Mouse (Mus musculus): ENCODE results near the gene Epha2.

Gene Epha2

DNA sequence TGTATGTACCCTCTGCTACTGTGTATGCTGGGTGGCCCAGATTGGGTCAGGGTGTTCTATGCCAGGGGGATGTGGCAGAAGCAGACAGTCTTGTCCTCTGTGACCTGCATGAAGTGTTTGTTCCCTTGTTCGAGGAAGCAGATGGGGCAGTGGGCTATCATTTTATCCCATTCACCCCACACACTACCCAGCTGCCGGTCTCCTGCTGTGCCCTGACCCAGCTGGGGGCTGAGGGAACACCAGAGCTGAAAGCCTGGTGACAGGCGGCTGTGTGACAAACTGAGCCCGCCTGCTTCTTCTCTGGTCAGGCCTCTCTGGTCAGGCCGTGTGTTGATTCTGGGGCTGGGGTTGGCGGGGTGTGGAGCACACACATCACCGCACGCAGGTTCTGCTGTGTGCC lies 5.0 kb downstream of the Epha2 start:
- no peak for DNase-seq

DNA sequence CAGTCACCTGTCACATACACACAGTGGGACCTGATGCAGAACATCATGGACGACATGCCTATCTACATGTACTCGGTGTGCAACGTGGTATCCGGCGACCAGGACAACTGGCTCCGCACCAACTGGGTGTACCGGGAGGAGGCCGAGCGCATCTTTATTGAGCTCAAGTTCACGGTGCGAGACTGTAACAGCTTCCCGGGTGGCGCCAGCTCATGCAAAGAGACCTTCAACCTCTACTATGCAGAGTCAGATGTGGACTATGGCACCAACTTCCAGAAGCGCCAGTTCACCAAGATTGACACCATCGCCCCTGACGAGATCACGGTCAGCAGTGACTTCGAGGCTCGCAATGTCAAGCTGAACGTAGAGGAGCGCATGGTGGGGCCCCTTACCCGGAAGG lies 7.3 kb downstream of the Epha2 start:
- DNase-seq = peak; percentile 67

DNA sequence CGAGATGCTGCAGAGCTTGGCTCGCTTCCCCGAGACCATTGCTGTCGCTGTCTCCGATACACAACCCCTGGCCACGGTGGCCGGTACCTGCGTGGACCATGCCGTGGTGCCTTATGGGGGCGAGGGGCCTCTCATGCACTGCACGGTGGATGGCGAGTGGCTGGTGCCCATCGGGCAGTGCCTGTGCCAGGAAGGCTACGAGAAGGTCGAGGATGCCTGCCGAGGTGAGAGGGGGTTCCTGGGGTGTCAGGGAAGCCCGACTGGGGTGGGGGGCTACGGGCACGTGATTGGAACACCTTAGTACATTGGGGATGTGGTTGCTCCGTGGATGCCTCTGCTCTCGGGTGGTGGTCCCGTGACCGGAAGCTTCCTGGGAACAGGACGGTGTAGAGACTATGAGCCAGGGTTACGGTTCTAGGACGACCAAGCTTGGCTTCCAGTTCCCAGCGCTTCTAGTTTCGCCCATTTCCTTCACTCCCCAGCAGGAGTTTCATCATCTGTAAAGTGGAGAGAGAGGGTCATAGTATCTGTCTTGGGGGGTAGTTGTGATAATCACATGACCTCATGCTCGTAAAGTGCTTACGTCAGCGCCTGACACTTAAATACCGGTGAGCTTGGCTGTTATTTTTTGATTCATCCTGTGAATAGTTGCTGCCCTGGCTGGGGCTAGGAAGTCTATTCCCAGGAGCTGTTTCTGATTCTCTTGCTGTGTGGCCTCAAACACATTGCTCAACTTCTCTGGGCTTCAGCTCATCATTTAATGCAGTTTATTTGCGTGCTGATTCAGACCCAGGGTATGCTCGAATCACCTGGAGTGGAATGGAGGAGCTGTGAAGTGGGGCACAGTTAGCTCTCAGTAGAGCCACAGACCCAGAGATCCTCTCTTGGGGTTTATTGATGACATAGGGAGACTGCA lies 8.1 kb downstream of the Epha2 start:
- DNase-seq = no peak

DNA sequence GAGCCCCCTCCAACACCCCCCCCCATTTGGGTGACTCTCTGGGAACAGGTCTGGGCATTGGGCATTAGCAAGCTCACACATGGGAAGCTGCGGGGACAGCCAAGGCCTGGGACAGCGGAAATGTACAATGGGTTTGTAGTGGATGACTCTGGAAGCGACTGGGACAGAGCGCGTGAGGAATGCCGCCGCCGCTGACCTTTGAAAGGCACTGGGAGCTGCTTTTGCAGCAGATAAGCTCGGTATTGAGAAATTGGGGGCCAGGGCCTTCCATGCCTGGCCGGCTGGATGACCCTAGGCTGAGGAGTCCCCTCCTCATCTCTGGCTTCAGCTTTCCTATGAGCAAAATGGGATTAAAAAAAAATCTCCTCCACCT lies 8.7 kb downstream of the Epha2 start:
- DNase-seq = no peak

DNA sequence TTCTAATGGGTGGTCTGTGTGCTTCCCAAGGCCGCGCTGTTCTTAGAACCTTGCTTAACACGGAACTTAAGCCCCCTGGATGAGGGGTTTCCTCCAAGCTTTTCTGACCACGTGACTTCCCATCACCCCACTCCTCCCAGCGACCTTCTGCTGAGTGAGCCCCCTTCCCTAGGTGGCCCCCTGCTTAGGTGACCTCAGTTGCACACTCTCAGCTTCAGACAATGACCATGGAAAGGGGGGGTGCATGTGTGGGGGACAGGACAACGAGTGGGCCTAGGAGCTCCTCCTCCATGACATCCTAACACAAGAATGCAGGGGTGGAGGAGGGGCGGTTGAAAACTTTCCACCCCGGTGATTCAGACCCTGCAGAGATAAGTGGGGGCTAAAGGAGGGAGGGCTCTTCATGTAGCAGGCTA lies 9.2 kb downstream of the Epha2 start:
- peak; percentile 52 for DNase-seq

DNA sequence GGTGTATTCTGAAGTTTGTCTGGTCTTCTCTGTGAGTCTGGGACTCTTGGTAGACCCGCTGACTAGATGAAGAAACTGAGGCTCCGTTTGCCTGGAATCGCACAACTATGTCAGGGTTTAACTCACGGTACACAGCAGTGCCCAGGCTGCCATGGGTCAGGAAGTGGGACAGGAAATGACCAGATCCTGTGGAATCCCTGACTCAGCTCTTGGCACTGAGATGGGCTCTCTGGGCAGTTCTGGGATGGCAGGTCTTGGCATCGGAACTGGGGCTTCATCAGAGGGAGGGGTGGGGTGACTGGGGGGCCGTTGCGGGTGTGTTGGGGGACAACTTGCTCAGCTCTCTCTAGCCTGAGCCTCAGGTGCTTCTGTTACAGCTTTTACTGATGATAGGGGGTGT lies 10.0 kb downstream of the Epha2 start:
- DNase-seq = peak; percentile 68

DNA sequence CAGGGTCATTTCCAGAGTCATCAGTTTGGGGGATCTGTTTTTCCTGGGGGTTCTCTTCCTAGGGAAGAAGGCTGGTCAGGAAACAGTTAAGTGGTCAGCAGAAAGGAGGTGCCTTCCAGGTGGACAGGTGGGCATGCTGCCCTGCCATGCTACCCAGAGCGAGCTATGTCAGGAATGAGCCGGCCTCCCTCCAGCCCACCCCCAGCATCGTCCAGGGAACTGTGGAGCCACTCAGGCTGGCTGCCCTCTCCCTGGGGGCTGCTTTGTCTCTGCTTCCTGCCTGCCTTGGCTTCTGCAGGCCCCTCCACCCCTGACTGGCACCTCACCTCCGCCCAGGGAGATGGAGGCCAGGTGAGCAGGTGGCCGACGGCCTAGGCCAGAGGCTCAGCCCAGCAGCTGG lies 10.5 kb downstream of the Epha2 start:
- no peak for DNase-seq

DNA sequence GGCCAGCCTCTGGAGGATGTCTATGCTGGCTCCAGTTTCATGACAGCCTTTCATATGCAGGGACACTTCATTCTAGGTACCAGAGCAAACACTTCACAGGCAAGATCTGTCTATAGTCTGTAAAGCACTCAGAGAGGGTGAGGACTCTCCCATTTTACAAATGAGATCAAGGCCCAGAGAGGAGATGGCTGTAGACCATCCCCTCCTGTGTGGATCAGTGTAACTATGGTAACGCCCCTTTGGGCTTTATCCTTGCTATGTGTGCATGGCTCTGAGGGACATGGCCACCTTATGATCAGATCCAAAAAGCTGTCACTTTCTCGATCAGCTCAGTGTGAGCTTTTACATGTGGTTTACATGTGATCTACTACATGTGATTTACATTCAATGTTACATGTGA lies 10.9 kb downstream of the Epha2 start:
- DNase-seq = no peak

DNA sequence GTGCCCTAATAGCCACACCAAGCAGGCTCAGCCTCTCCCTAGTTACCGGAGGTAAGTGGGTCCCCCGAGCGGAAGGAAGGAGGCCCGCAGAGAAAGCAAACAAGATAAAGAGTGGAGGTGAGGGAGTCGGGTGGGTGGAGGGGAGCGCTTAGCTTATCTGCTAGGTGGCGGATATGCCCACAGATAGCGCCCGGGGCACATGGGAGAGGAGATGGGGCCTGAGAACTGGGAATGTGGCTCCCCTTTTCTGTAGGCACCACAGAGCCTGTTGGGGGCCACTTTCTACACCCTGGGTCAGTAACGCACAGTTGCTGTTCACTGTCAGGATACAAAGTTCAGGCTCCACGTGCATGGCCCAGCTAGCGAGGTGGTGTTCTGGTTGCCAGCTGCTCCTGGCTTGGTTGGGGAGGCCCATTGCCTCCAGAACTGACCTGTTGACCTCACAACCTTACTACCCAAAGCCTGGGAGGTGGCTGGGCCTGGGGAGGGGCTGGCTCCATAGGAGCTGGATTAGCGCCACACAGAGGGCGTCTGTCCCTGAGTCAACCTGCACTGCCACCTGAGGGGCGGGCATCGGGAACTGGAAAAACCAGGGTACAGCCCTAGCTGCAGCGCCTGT lies 11.6 kb downstream of the Epha2 start:
- DNase-seq = peak; percentile 61

DNA sequence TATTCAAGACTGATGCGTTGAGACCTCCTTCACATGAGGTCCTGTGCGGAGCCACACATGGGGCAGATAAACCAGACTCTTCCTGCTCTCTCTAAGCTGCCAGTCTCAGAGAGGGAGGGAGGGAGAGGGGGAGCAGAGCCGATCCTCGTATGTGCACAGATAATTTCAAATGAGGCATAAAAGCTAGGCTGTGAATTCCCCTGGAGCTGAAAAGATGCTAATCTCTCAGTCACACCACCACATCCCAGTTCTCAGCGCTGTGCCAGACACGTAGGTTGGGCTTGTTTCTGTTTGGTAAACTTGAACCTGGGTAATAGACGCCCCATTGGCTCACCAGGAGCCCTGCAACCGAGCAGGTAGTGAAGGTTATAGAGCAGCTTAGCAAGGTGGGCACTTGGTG lies 12.4 kb downstream of the Epha2 start:
- DNase-seq = no peak

DNA sequence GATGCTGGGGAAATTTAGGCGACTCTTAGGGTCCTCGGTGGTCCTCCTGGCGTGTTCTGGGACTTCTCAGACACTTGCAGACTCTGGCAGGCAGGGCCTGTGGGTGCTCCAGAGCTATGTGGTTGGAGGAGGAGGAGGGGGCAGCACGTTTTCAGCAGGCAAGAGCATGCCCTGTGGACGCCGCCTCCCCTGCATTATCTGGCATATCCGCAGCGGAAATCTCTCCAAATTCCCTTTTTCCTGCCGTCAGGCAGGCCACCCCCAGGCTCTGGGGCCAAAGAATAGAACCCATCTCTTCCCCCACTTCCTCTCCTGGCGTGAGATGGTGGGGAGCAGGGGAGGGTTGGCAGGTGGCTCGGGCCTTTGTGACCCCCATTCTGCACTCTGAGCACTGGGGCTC lies 12.9 kb downstream of the Epha2 start:
- no peak for DNase-seq

DNA sequence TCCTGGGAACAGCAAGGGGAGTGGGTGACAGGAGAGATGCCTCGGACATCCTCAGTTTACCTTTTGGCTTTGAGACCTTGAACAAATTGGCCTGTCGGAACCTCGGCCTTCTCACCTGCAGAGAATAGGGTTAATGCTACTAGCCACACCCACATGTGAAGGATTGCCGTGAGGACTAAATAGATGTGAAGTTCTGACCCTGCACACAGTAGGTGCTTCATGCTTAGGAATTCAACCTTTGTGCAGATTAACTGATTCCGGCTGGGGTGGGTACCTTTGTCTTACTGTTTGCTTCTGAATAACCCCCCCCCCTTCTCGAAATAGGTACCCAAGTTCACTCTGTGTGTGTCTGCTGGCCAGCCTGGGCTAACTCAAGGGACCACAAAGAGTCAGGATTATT lies 13.7 kb downstream of the Epha2 start:
- DNase-seq = no peak

DNA sequence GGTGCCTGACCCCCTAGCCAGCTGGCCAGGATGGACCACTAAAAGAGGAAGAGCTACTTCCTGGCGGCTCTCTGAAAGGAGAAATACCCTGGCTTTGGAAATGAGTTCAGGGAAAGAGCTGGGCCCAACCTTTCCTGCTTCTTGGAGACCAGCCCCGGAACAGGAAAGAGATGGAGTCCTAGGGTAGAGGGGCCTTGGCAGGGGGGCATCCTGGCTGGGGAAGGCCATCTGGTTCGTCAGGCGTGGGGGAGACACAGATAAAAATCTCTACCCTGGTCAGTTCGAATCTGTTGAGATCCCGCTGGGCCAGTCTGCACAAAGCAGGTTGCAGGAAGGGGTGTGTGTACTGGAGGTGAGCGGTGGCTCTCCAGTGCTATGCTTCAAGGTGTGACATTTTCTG lies 15.0 kb downstream of the Epha2 start:
- DNase-seq = peak; percentile 37

DNA sequence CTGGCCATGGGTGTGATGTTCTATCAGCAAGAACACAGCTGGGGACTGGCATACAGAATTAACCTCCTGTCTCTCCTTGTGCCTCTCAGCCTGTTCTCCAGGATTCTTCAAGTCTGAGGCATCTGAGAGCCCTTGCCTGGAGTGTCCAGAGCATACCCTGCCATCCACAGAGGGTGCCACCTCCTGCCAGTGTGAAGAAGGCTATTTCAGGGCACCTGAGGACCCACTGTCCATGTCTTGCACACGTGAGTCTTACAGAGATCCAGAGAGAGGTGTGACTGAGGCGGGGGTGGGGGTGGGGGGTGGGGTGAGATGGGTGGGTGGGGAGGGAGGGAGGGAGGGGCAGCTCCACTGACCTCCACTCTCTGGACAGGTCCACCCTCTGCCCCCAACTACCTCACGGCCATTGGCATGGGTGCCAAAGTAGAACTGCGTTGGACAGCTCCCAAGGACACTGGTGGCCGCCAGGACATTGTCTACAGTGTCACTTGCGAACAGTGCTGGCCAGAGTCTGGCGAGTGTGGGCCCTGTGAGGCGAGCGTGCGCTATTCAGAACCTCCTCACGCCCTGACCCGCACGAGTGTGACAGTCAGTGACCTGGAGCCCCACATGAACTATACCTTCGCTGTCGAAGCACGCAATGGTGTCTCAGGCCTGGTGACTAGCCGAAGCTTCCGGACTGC lies 15.6 kb downstream of the Epha2 start:
- peak; percentile 43 for DNase-seq

DNA sequence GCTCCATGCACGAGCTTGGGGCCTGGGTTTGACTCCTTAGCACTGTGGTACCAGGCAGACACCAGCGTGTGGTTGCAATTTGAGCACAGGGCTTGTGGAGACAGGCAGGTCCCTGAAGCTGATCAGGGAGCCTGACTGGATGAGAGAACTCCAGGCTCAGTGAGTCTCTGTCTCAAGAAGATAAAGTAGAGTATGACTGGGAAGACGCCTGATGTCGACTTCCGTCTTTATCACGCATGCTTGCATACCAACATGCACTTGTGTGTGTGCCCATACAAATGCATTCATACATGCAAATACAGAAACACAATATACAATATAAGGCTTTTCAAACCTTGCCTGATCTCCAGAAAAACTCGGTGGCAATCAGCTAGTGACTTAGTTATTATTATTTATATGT lies 16.9 kb downstream of the Epha2 start:
- DNase-seq = no peak

DNA sequence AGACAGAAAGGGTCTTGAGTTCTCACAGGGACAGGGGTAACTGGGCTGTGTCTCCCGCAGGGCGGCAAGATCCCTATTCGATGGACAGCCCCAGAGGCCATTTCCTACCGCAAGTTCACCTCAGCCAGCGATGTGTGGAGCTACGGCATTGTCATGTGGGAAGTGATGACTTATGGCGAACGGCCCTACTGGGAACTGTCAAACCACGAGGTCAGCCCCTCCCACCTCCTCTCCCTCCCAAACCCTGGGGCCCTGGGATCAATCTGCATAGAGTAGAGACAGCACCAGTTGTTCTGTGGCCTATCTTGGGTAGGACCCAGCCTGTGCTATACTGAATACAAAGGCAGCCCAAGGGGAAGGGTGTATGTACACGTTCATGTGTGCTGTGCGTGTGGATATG lies 21.5 kb downstream of the Epha2 start:
- no peak for DNase-seq

DNA sequence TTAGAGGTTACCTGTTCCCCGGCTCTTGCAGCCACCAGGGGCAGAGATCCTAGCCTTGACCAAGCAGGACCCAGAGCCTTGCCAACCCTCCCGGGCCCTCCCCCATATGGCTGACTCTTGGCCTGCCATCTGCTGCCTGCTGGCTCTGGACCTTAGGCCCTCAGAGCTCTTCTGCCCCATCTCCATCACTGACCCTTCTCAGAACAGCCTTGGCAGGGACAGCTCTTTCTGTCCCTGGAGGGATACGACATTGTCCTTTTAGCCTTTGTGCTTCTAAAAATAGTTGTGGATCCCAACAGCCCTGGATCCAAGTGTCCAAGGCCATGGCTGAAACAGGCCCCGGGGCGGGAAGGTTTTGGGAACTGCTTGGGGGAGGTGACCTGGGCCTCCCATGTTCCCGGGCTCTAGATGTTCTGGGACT lies 23.7 kb downstream of the Epha2 start:
- peak; percentile 40 for DNase-seq

DNA sequence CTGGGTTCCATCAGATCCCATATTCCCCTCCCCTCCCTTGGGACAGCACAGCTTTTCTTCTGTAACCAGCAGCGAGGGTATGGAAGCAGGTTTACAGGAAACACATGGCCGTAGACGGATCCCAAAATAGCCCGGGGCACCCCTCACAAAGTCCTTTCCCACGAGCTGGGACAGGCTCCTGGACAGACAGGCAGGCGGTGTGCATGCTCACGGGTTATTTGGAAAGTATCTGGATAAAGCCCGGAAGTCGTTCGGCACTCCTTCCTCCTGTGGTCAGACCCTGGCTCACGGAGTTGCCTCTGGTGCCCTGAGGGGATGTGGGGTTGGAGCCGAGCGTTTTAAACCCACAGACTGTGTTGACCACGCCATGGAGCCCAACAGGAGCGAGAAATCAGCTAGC lies 24.6 kb downstream of the Epha2 start:
- DNase-seq = peak; percentile 21

DNA sequence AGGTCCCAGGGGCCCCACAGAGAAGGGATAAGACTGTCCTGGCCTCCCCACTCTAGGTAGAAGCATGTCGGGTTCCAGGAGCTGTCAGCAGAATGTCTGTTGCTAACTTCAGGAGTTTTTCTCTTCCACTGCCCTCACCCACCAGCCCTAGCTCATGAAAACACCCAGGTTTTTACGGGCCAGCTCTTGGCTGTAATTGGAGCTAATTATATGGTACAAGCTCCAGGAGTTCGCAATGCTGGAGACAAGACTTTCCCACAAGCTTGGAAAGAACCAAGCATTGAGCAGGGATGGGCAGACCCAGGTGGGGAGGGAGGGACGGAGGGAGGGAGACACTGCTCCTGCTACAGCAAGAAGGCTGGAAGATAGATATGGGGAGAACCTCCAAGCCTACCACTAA lies 26.0 kb downstream of the Epha2 start:
- DNase-seq = no peak

DNA sequence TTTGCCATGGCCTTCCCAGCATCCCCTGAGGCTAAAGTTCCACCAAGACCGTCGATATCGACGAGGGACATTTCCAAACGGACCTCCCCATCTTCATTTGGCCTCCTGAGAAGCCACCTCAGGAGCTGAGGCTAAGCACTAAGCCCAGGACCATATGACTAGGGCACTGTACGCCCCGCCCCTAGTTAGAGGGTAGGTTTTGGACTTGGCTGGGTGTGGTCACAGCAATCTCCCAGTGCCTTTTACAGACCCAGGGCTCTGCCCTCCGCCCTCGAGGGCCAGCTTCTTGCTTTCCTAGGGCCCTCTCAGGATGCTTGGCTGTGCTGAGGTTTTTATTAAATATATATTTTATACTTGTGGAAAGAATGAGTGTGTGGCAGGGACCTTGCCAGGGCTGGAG lies 27.7 kb downstream of the Epha2 start:
- no peak for DNase-seq

DNA sequence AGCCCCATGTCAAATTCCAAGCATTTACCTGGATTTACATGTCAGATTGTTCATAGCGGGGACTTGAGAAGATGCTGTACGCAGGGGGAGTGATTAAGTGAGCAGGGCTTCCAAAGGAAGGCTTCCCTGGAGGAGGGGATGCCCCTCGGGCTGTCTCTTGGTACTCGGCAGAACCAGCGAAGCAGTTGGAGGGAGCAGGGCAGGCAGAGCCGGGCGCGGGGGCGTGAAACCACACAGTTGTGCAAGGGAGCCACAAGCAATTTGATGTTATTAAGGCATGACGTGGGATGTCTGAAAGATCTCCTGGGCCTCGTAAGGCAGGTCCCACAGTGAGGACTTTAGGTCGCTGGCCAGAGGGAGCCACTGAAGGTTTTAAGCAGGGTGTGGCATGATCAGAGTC lies 28.9 kb downstream of the Epha2 start:
- no peak for DNase-seq

DNA sequence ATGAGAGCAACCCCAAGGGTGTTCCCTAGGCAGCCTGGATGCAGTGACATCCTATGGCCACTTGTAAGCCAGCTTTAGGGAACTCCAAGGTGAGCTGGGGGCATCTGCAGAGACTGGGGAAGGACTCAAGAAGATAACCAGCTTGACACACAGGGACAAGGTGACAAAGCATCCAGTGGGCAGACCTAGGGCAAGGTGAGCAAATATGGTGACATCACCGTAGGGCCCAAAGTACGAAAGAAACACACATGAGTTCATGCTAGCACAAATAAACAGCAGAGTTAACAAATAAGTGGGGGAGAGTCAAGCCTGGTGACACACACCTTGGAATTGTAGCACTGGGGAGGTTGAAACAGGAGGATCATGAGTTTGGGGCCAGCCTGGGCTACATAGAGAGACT lies 30.4 kb downstream of the Epha2 start:
- no peak for DNase-seq

DNA sequence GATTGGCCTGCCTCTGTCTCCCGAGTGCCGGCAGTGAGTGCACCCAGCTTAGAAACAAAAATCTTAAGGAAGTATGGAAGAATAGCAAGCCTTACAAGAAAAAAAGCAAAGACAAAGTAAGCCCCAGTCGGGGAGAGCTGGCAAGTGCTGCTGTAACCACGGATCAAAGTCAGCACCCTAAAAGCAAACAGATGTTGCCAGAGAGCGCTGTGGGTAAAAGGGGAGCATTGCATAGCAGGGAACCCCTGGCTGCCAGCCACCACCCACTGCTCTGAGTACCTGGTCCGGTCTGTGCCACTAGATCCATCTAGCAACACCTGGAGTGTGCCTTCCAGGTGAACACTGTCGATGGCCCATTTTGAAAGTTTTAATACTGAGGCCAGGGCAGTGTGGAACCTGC lies 31.2 kb downstream of the Epha2 start:
- no peak for DNase-seq

DNA sequence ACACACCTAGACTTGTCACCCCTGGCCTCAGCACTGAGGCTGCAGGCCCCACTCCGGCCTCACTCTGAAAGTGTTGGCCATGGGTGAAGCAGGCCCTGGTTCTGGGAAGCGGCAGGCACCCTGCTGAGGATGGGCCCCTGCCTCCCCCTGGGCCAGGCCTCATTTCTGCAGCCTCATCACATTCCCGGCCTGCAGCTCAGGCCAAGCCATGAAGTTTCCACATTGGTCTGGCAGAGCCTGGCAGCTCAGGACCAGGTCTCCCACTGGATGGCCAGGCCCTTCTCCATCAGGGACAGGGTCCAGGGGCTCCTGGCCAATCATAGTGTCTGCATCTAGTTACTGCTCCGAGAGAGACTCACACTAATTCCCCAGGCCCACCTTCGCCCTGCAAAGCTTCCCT lies 33.7 kb downstream of the Epha2 start:
- DNase-seq = no peak

Data from kidney, adult 18-20 months (tissue).